Mouse (Mus musculus): ENCODE measurements around the gene Top1.

GRCm38 (mm10) chr2:160664421-160664820 is 18.7 kb downstream of the Top1 start:
- TF ChIP-seq POLR2A (IDR thresholded peaks at IDR 0.05; ENCODE audit: borderline replicate concordance, control insufficient read depth, low read depth, low read length) (no peak), CTCF (IDR thresholded peaks at IDR 0.05; ENCODE audit: control insufficient read depth, insufficient read depth, low read length) (no peak)

Measured in bone marrow, adult 2 months (tissue).